Mouse (Mus musculus): ENCODE results near the gene Rhbdl1. TPM values are rescaled to one million over a fixed set of nuclear protein-coding genes. Genes with fewer than 3 reads are reported as not detected.

The Rhbdl1 gene
- 10 to 100 TPM; 40.6 to 42.4 TPM for total RNA-seq (2021)
- long read RNA-seq, experiment 1, transcript Rhbdl1-201 (8 exons, 1,711 nt), result major isoform, 55 of 197 reads
- long read RNA-seq, experiment 1, partial matches to known transcripts, result 86 of 197 reads
- long read RNA-seq, experiment 1, other reads (novel, unspliced or antisense), result 54 of 197 reads
- long read RNA-seq, experiment 2, transcript Rhbdl1-201 (8 exons, 1,711 nt), result major isoform, 20 of 100 reads
- long read RNA-seq, experiment 2, partial matches to known transcripts, result 40 of 100 reads
- long read RNA-seq, experiment 2, other reads (novel, unspliced or antisense), result 40 of 100 reads

GRCm38 (mm10) chr17:25837076-25837410 lies at the start of gene Rhbdl1:
TSS of gene Rhbdl1 (minus strand) at chr17:25837295.
- peak; percentile 74 to 90 for DNase-seq (ENCODE audit: low spot score in 2 of 2)

- DNase-seq (ENCODE audit: low spot score in 2 of 2), result no peak
Measured at GRCm38 (mm10) chr17:25886806-25887205, 49.7 kb upstream of the Rhbdl1 start.

- DNase-seq (ENCODE audit: low spot score in 2 of 2), result peak in 1 of 2 experiments; percentile 50
Measured at GRCm38 (mm10) chr17:25885636-25886035, 48.5 kb upstream of the Rhbdl1 start.

- DNase-seq (ENCODE audit: low spot score in 2 of 2), result no peak
Measured at GRCm38 (mm10) chr17:25883824-25884223, 46.7 kb upstream of the Rhbdl1 start.

GRCm38 (mm10) chr17:25883268-25883667 lies 46.2 kb upstream of the Rhbdl1 start:
- DNase-seq (ENCODE audit: low spot score in 2 of 2), result no peak

- no peak for DNase-seq (ENCODE audit: low spot score in 2 of 2)
Measured at GRCm38 (mm10) chr17:25882306-25882705, 45.2 kb upstream of the Rhbdl1 start.

- DNase-seq (ENCODE audit: low spot score in 2 of 2), result no peak
Measured at GRCm38 (mm10) chr17:25881691-25882090, 44.6 kb upstream of the Rhbdl1 start.

GRCm38 (mm10) chr17:25880913-25881641 lies 44.0 kb upstream of the Rhbdl1 start:
- no peak for DNase-seq (ENCODE audit: low spot score in 2 of 2)

- DNase-seq (ENCODE audit: low spot score in 2 of 2), result no peak
Measured at GRCm38 (mm10) chr17:25880196-25880910, 43.3 kb upstream of the Rhbdl1 start, which contains the start of gene Wfikkn1. TSS of gene Wfikkn1 (minus strand) at chr17:25880858.

GRCm38 (mm10) chr17:25879750-25880149 lies 42.7 kb upstream of the Rhbdl1 start:
- DNase-seq (ENCODE audit: low spot score in 2 of 2), result no peak

GRCm38 (mm10) chr17:25879261-25879660 lies 42.2 kb upstream of the Rhbdl1 start:
- peak in 1 of 2 experiments; percentile 58 for DNase-seq (ENCODE audit: low spot score in 2 of 2)

GRCm38 (mm10) chr17:25878611-25879180 lies 41.6 kb upstream of the Rhbdl1 start:
- DNase-seq (ENCODE audit: low spot score in 2 of 2), result no peak

- DNase-seq (ENCODE audit: low spot score in 2 of 2), result no peak
Measured at GRCm38 (mm10) chr17:25877741-25878610, 40.9 kb upstream of the Rhbdl1 start.

- DNase-seq (ENCODE audit: low spot score in 2 of 2), result no peak
Measured at GRCm38 (mm10) chr17:25877025-25877424, 39.9 kb upstream of the Rhbdl1 start.

GRCm38 (mm10) chr17:25876347-25876915 lies 39.3 kb upstream of the Rhbdl1 start:
- DNase-seq (ENCODE audit: low spot score in 2 of 2), result no peak

- peak; percentile 90 to 93 for DNase-seq (ENCODE audit: low spot score in 2 of 2)
Measured at GRCm38 (mm10) chr17:25875171-25876136, 38.4 kb upstream of the Rhbdl1 start.

GRCm38 (mm10) chr17:25874721-25875170 lies 37.7 kb upstream of the Rhbdl1 start, which contains the start of gene Mettl26:
TSS of gene Mettl26 (plus strand) at chr17:25875074.
- peak; percentile 96 to 100 for DNase-seq (ENCODE audit: low spot score in 2 of 2)

- no peak for DNase-seq (ENCODE audit: low spot score in 2 of 2)
Measured at GRCm38 (mm10) chr17:25874148-25874720, 37.1 kb upstream of the Rhbdl1 start.

Data from left cerebral cortex, adult 18-20 months (tissue).